Mouse (Mus musculus) CH12.LX (cell line): ENCODE data around the gene 1700010B08Rik.

Source experiments
- CTCF ChIP-seq, 2 experiments: IDR thresholded peaks in 1 of 2; conservative IDR thresholded peaks in 1 of 2; 2 replicates each; pipeline ENCODE4 v1.5.1; 2011 to 2012; ENCODE audit warnings: low read depth in 2 of 2, low read length in 2 of 2, improper control_type of control experiment in 1 of 2, inconsistent platforms in 1 of 2, mild to moderate bottlenecking in 1 of 2, moderate library complexity in 1 of 2
- SIN3A ChIP-seq: IDR thresholded peaks from 2 replicates; pipeline ENCODE4 v1.6.1; 2012; ENCODE audit warnings: low read length, improper control_type of control experiment, inconsistent platforms

DNA sequence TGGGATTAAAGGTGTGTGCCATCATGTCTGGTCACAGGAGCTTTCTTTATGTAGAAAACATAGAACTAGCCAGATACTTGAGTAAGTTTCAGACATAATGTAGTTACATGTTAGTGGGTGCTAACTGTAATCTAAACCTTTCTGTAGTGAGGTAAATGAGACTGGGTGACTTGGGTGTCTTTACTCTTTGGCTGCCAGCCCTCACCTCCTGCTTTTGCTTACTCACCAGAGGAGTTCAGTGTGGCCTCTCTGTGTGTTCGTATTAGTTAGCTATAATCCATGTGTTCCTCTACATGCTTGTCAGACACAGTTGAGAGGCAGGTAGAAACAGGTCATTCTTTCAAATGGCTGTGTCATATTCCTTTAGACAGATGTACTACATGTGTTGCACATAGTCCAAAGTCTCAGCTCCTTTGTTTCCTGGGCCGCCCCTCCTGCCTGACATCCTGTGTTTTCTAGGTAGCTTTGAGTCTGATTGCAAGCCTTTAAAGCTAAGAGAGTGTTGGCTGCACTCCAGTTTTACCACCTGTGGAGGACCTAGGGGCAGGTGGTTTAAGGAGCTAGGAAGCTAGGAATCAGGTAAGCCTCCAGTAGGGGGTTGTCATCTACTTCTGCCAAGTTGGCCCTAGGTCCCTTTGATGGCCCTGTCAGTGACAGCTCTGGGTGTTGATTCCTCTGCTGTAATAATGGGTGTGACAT, 29.9 kb downstream of the 1700010B08Rik start:
- no peak for TF ChIP-seq CTCF (conservative IDR thresholded peaks at IDR 0.05 in 1 of 2, IDR thresholded peaks at IDR 0.05 in 1 of 2; ENCODE audit: low read depth in 2 of 2, low read length in 2 of 2)
- no peak for TF ChIP-seq SIN3A
